Mouse (Mus musculus) MEL (cell line): ENCODE results near the gene Osgep. TPM values are rescaled to one million over a fixed set of nuclear protein-coding genes. Genes with fewer than 3 reads are reported as not detected.

Source experiments
- DNase-seq: peaks from one replicate; pipeline ENCODE4 v3.0.0; 2011; ENCODE audit warnings: low read depth, low spot score
- H3K27ac ChIP-seq: 2 replicates; pipeline ENCODE4 v1.5.1; 2012; ENCODE audit warnings: low read depth, mild to moderate bottlenecking, control low read depth, low read length, moderate library complexity; ENCODE audit not compliant: control insufficient read depth
- H3K27me3 ChIP-seq, 2 experiments: fragments of 150-350 bp in 1 of 2; sonication (generic) in 1 of 2; 2 replicates each; pipeline ENCODE4 v1.6.1; 2012; ENCODE audit warnings: low read length in 2 of 2, mild to moderate bottlenecking in 2 of 2, improper control_type of control experiment in 1 of 2, moderate library complexity in 1 of 2; ENCODE audit not compliant: insufficient read depth in 2 of 2, control insufficient read depth in 1 of 2
- H3K36me3 ChIP-seq, 2 experiments: 2 replicates each; pipeline ENCODE4 v1.6.1; 2012 to 2014; ENCODE audit warnings: low read length in 2 of 2, improper control_type of control experiment in 1 of 2, inconsistent platforms in 1 of 2, mild to moderate bottlenecking in 1 of 2; ENCODE audit not compliant: insufficient read depth in 2 of 2, control insufficient read depth in 1 of 2
- H3K4me1 ChIP-seq, 2 experiments: fragments of 150-350 bp in 1 of 2; sonication (generic) in 1 of 2; 2 replicates each; pipeline ENCODE4 v1.6.1; 2012; ENCODE audit warnings: low read length in 2 of 2, improper control_type of control experiment in 1 of 2, mild to moderate bottlenecking in 1 of 2; ENCODE audit not compliant: insufficient read depth in 2 of 2, control insufficient read depth in 1 of 2
- H3K4me3 ChIP-seq, 2 experiments: fragments of 150-350 bp in 1 of 2; sonication (generic) in 1 of 2; 2 replicates each; pipeline ENCODE4 v1.5.1; 2012; ENCODE audit warnings: low read depth in 2 of 2, low read length in 2 of 2, mild to moderate bottlenecking in 2 of 2, moderate library complexity in 2 of 2, control low read depth in 1 of 2, improper control_type of control experiment in 1 of 2; ENCODE audit not compliant: control insufficient read depth in 1 of 2, insufficient read depth in 1 of 2
- H3K79me2 ChIP-seq: 2 replicates; pipeline ENCODE4 v1.6.1; 2012; ENCODE audit warnings: mild to moderate bottlenecking, low read length, moderate library complexity; ENCODE audit not compliant: control insufficient read depth, poor library complexity, insufficient read depth
- H3K9ac ChIP-seq: 2 replicates; pipeline ENCODE4 v1.6.1; 2012; ENCODE audit warnings: low read depth, mild to moderate bottlenecking, control low read depth, low read length, moderate library complexity; ENCODE audit not compliant: control insufficient read depth, poor library complexity, severe bottlenecking
- H3K9me3 ChIP-seq: fragments of 150-350 bp; sonication (generic); replicated peaks from 2 replicates; pipeline ENCODE4 v1.6.1; 2012; ENCODE audit warnings: mild to moderate bottlenecking, low read length, improper control_type of control experiment, moderate library complexity; ENCODE audit not compliant: insufficient read depth
- BHLHE40 ChIP-seq: IDR thresholded peaks from 2 replicates; pipeline ENCODE4 v1.6.1; 2012; ENCODE audit warnings: low read depth, mild to moderate bottlenecking, inconsistent platforms, low read length, improper control_type of control experiment, borderline replicate concordance
- CTCF ChIP-seq, 3 experiments: IDR thresholded peaks in 2 of 3; conservative IDR thresholded peaks in 1 of 3; 2 replicates each; pipeline ENCODE4 v1.5.1; 2011 to 2012; ENCODE audit warnings: low read length in 3 of 3, low read depth in 2 of 3, mild to moderate bottlenecking in 2 of 3, improper control_type of control experiment in 1 of 3, inconsistent platforms in 1 of 3, mixed read lengths in 1 of 3, moderate library complexity in 1 of 3; ENCODE audit not compliant: control insufficient read depth in 1 of 3, insufficient read depth in 1 of 3, poor library complexity in 1 of 3, severe bottlenecking in 1 of 3
- ELF1 ChIP-seq: IDR thresholded peaks from 2 replicates; pipeline ENCODE4 v1.6.1; 2014; ENCODE audit warnings: low read depth, mild to moderate bottlenecking, inconsistent platforms, low read length, improper control_type of control experiment, moderate library complexity
- ETS1 ChIP-seq: IDR thresholded peaks from 2 replicates; pipeline ENCODE4 v1.6.1; 2012; ENCODE audit warnings: low read depth, mild to moderate bottlenecking, inconsistent platforms, low read length, improper control_type of control experiment, moderate library complexity
- MXI1 ChIP-seq: IDR thresholded peaks from 2 replicates; pipeline ENCODE4 v1.6.1; 2011; ENCODE audit warnings: mild to moderate bottlenecking, low read depth, low read length, improper control_type of control experiment
- MYB ChIP-seq: IDR thresholded peaks from 2 replicates; pipeline ENCODE4 v1.6.1; 2011; ENCODE audit warnings: mild to moderate bottlenecking, low read depth, low read length, improper control_type of control experiment
- NRF1 ChIP-seq: IDR thresholded peaks from 2 replicates; pipeline ENCODE4 v1.6.1; 2014; ENCODE audit warnings: low read depth, mild to moderate bottlenecking, inconsistent platforms, low read length, improper control_type of control experiment, moderate library complexity; ENCODE audit not compliant: poor library complexity, insufficient read depth, severe bottlenecking
- RAD21 ChIP-seq: IDR thresholded peaks from 2 replicates; pipeline ENCODE4 v1.6.1; 2011; ENCODE audit warnings: mild to moderate bottlenecking, low read depth, low read length, improper control_type of control experiment
- TBP ChIP-seq: IDR thresholded peaks from 2 replicates; pipeline ENCODE4 v1.8.0; 2011; ENCODE audit warnings: low read depth, low read length, improper control_type of control experiment
- UBTF ChIP-seq: IDR thresholded peaks from 2 replicates; pipeline ENCODE4 v1.6.1; 2012; ENCODE audit warnings: low read depth, mild to moderate bottlenecking, inconsistent platforms, low read length, improper control_type of control experiment, moderate library complexity, borderline replicate concordance; ENCODE audit not compliant: insufficient read depth
- USF2 ChIP-seq, 2 experiments: IDR thresholded peaks; 2 replicates each; pipeline ENCODE4 v1.6.1; 2011 to 2012; ENCODE audit warnings: improper control_type of control experiment in 2 of 2, low read length in 2 of 2, borderline replicate concordance in 1 of 2, inconsistent platforms in 1 of 2, low read depth in 1 of 2, mild to moderate bottlenecking in 1 of 2; ENCODE audit not compliant: insufficient read depth in 1 of 2
- ZKSCAN1 ChIP-seq: IDR thresholded peaks from 2 replicates; pipeline ENCODE4 v1.6.1; 2012; ENCODE audit warnings: low read depth, mild to moderate bottlenecking, inconsistent platforms, low read length, improper control_type of control experiment, moderate library complexity
- ZNF384 ChIP-seq: IDR thresholded peaks from 2 replicates; pipeline ENCODE4 v1.6.1; 2012; ENCODE audit warnings: low read depth, mild to moderate bottlenecking, inconsistent platforms, low read length, improper control_type of control experiment
- polyA plus RNA-seq, 2 experiments: library from polyadenylated mRNA; stranded (reverse) in 1 of 2; unstranded in 1 of 2; fragments of >175 nt in 1 of 2; fragments of >200 nt in 1 of 2; gene quantifications; 2 replicates each; pipeline versions ENCODE4 v1.2.1 to v1.2.4; 2012; ENCODE audit warnings: low replicate concordance in 2 of 2, low read depth in 1 of 2; ENCODE audit not compliant: insufficient read length in 2 of 2, insufficient read depth in 1 of 2, missing spikeins in 1 of 2
- total RNA-seq: library from RNA; depleted of rRNA; stranded (reverse); fragments of 300-350 nt; gene quantifications from 2 replicates; pipeline ENCODE4 v1.2.3, GENCODE M21; 2012

Osgep gene
- total and polyA plus RNA-seq, 3 experiments, result 29.6 to 45.1 TPM; not detected in 1

GRCm38 (mm10) chr14:50875175-50875574 lies 49.5 kb downstream of the Osgep start:
- H3K9me3 ChIP-seq, result no peaks in the 10 kb centered on the region
- TF ChIP-seq ELF1, result no peak
- no peak for TF ChIP-seq USF2 (IDR thresholded peaks at IDR 0.05; ENCODE audit: borderline replicate concordance in 1 of 2, insufficient read depth in 1 of 2, low read depth in 1 of 2, low read length in 2 of 2)
- no peak for TF ChIP-seq UBTF
- TF ChIP-seq MYB, result no peak
- TF ChIP-seq ETS1, result no peak
- no peak for TF ChIP-seq BHLHE40
- DNase-seq, result no peak
- H3K27ac ChIP-seq, result no peak overlapping the region
- peaks cover 0 to 2% of the 10 kb centered on the region in 2 experiments; a peak in 1 of 4 replicates for H3K36me3 ChIP-seq
- peaks cover 0 to 3% of the 10 kb centered on the region in 2 experiments; a peak in 1 of 4 replicates for H3K4me1 ChIP-seq
- H3K27me3 ChIP-seq, result no peaks in the 10 kb centered on the region
- H3K4me3 ChIP-seq, result no peak overlapping the region
- peaks cover 1% of the 10 kb centered on the region; the same call in 1 of the 2 replicates for H3K79me2 ChIP-seq
- H3K9ac ChIP-seq, result no peak overlapping the region

DNA sequence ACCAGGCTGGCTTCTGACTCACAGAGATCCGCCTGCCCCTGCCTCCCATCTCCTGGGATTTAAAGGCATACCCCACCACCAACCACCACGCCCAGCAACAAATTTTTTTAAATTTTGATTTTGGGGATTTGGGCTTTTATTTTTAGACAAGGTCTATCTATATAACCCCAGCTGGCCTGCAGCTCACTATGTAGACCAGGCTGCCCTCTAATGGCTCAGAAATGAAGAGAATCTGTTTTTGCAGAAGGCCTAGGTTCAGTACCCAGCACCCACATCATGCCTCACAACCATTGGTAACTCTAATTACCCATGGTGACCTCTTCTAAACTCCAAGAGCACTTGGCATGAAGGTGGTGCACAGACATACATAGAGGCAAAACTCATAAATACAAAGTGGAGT lies 53.4 kb downstream of the Osgep start:
- H3K9ac ChIP-seq, result no peak overlapping the region
- H3K4me3 ChIP-seq, result no peak overlapping the region

DNA sequence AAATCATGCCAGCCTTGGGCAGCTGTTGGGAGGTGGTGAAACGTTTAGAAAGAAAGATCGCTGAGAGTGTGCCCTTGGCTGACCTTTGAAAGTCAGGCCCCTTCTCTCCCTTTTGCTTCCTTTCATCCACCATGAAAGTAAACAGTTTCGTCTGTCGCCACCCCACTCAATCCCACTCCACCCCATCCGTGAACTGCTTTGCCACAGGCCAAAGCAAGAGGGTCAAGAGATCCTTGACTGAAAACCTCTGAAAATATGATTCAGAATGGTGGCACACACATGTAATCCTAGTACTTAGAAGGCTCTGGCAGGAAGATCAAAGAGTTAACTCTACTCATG lies 53.9 kb downstream of the Osgep start:
- Histone ChIP-seq H3K4me1 (peaks cover 0 to 6% of the 10 kb centered on the region in 2 experiments; a peak in 1 of 4 replicates), H3K9me3 (no peaks in the 10 kb centered on the region), H3K27ac (peak overlapping the region; percentile 27), H3K27me3 (no peaks in the 10 kb centered on the region), H3K36me3 (peaks cover 0 to 2% of the 10 kb centered on the region in 2 experiments; a peak in 1 of 4 replicates), H3K4me3 (peak overlapping the region; percentile 59 to 93), H3K79me2 (peaks cover 1% of the 10 kb centered on the region; the same call in 1 of the 2 replicates), H3K9ac (peak overlapping the region; percentile 55)
- no peak for DNase-seq
- no peak for TF ChIP-seq ZKSCAN1
- no peak for TF ChIP-seq NRF1
- no peak for TF ChIP-seq ZNF384
- TF ChIP-seq MXI1, result no peak
- TF ChIP-seq, all 39 proteins: peak for 0

More for the DNA sequence above, 53.4 kb downstream of the Osgep start:
- no peaks in the 10 kb centered on the region for H3K9me3 ChIP-seq
- peaks cover 0 to 6% of the 10 kb centered on the region in 2 experiments; a peak in 1 of 4 replicates for H3K4me1 ChIP-seq
- H3K79me2 ChIP-seq, result peaks cover 1% of the 10 kb centered on the region; the same call in 1 of the 2 replicates
- peaks cover 0 to 2% of the 10 kb centered on the region in 2 experiments; a peak in 1 of 4 replicates for H3K36me3 ChIP-seq
- peak in 2 of 3 experiments; percentile 18 to 25; a peak in 2 of 6 replicates for TF ChIP-seq CTCF (IDR thresholded peaks at IDR 0.05 in 2 of 3, conservative IDR thresholded peaks at IDR 0.05 in 1 of 3; ENCODE audit: control insufficient read depth in 1 of 3, insufficient read depth in 1 of 3, low read depth in 2 of 3, low read length in 3 of 3, poor library complexity in 1 of 3, severe bottlenecking in 1 of 3)
- TF ChIP-seq RAD21, result peak; percentile 21
- no peak for TF ChIP-seq TBP
- TF ChIP-seq, all 39 proteins: peak for 2
- peak; percentile 28 for DNase-seq
- Histone ChIP-seq H3K27ac (no peak overlapping the region), H3K27me3 (no peaks in the 10 kb centered on the region)
